Mouse (Mus musculus): ENCODE data around the gene Hdac11. TPM values are rescaled to one million over a fixed set of nuclear protein-coding genes. Genes with fewer than 3 reads are reported as not detected.

Gene Hdac11
- polyA plus RNA-seq, 1 experiment from 2014 or later, result 42.1 TPM

- Histone ChIP-seq H3K9me3 (ENCODE audit: control insufficient read depth, low read length) (no peaks in the 10 kb centered on the region), H3K27ac (replicated peaks; ENCODE audit: low read depth, low read length) (no peak overlapping the region), H3K9ac (replicated peaks; ENCODE audit: low read length) (no peak overlapping the region), H3K36me3 (ENCODE audit: control insufficient read depth, insufficient read depth, low read length) (peaks cover 34% of the 10 kb centered on the region), H3K4me3 (replicated peaks; ENCODE audit: low read depth, low read length) (no peak overlapping the region), H3K27me3 (ENCODE audit: control insufficient read depth, insufficient read depth, low read length) (no peaks in the 10 kb centered on the region), H3K4me2 (ENCODE audit: low read length) (no peak overlapping the region), H3K4me1 (ENCODE audit: control insufficient read depth, insufficient read depth, low read length) (no peaks in the 10 kb centered on the region)
- ATAC-seq (ENCODE audit: low FRiP score, low TSS enrichment) (no peak), DNase-seq (no peak)
- WGBS, result 66% methylated on average over 3 of the region's 3 CpGs
Measured at GRCm38 (mm10) chr6:91167828-91168227, 11.4 kb downstream of the Hdac11 start.

GRCm38 (mm10) chr6:91169129-91169528 lies 12.7 kb downstream of the Hdac11 start:
- no peak overlapping the region for H3K4me3 ChIP-seq (replicated peaks; ENCODE audit: low read depth, low read length)
- 95% methylated on average over 8 of the region's 8 CpGs for WGBS
- no peak for DNase-seq

DNA sequence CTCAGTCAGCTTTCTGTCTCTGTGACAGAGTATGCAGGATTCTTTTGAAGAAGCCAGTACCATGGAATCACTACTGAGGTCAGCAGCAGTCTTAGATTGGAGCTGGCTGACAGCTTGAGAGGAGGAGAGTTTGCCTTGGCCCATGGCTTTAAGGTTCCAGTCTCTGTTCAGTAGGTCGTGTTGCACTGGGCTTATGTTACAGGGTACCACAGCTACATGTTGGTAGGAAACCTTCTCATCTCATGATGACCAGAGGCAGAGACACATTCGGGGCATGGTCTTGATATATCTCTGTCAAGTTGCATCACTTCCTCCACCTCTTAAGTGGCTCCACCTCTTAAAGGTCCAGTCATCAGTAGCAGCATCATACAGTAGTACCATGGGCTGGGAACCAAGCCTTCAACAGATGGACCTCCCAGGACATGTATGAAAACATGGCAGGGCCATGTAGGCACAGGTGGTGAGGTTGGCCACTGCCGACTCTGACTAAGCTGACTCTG lies 15.0 kb downstream of the Hdac11 start:
- Histone ChIP-seq H3K9me3 (ENCODE audit: control insufficient read depth, low read length) (no peaks in the 10 kb centered on the region), H3K4me2 (ENCODE audit: low read length) (no peak overlapping the region), H3K4me3 (replicated peaks; ENCODE audit: low read depth, low read length) (no peak overlapping the region), H3K9ac (replicated peaks; ENCODE audit: low read length) (no peak overlapping the region), H3K4me1 (ENCODE audit: control insufficient read depth, insufficient read depth, low read length) (no peaks in the 10 kb centered on the region), H3K27ac (replicated peaks; ENCODE audit: low read depth, low read length) (no peak overlapping the region), H3K36me3 (ENCODE audit: control insufficient read depth, insufficient read depth, low read length) (peaks cover 46% of the 10 kb centered on the region), H3K27me3 (ENCODE audit: control insufficient read depth, insufficient read depth, low read length) (no peaks in the 10 kb centered on the region)
- DNase-seq (no peak), ATAC-seq (ENCODE audit: low FRiP score, low TSS enrichment) (no peak)
- WGBS, result 80% methylated on average over 3 of the region's 3 CpGs

More at GRCm38 (mm10) chr6:91169129-91169528, 12.7 kb downstream of the Hdac11 start:
- no peaks in the 10 kb centered on the region for H3K4me1 ChIP-seq (ENCODE audit: control insufficient read depth, insufficient read depth, low read length)
- H3K9me3 ChIP-seq (ENCODE audit: control insufficient read depth, low read length), result no peaks in the 10 kb centered on the region
- H3K27ac ChIP-seq (replicated peaks; ENCODE audit: low read depth, low read length), result no peak overlapping the region
- peaks cover 43% of the 10 kb centered on the region for H3K36me3 ChIP-seq (ENCODE audit: control insufficient read depth, insufficient read depth, low read length)
- no peak overlapping the region for H3K9ac ChIP-seq (replicated peaks; ENCODE audit: low read length)
- ATAC-seq (ENCODE audit: low FRiP score, low TSS enrichment), result no peak
- H3K27me3 ChIP-seq (ENCODE audit: control insufficient read depth, insufficient read depth, low read length), result no peaks in the 10 kb centered on the region
- H3K4me2 ChIP-seq (ENCODE audit: low read length), result no peak overlapping the region

- no peak overlapping the region for H3K27ac ChIP-seq (replicated peaks; ENCODE audit: low read depth, low read length)
- H3K4me3 ChIP-seq (replicated peaks; ENCODE audit: low read depth, low read length), result no peak overlapping the region
- H3K27me3 ChIP-seq (ENCODE audit: control insufficient read depth, insufficient read depth, low read length), result no peaks in the 10 kb centered on the region
- no peak for ATAC-seq (ENCODE audit: low FRiP score, low TSS enrichment)
- H3K9ac ChIP-seq (replicated peaks; ENCODE audit: low read length), result no peak overlapping the region
- H3K36me3 ChIP-seq (ENCODE audit: control insufficient read depth, insufficient read depth, low read length), result peaks cover 46% of the 10 kb centered on the region
- H3K9me3 ChIP-seq (ENCODE audit: control insufficient read depth, low read length), result no peaks in the 10 kb centered on the region
- DNase-seq, result no peak
- 82% methylated on average over 2 of the region's 2 CpGs for WGBS
- H3K4me1 ChIP-seq (ENCODE audit: control insufficient read depth, insufficient read depth, low read length), result no peaks in the 10 kb centered on the region
- H3K4me2 ChIP-seq (ENCODE audit: low read length), result no peak overlapping the region
Measured at GRCm38 (mm10) chr6:91172381-91172780, 15.9 kb downstream of the Hdac11 start.

- no peaks in the 10 kb centered on the region for H3K4me1 ChIP-seq (ENCODE audit: control insufficient read depth, insufficient read depth, low read length)
- no peaks in the 10 kb centered on the region for H3K27me3 ChIP-seq (ENCODE audit: control insufficient read depth, insufficient read depth, low read length)
- WGBS, result 51% methylated on average over 7 of the region's 7 CpGs
- no peak overlapping the region for H3K27ac ChIP-seq (replicated peaks; ENCODE audit: low read depth, low read length)
- H3K9ac ChIP-seq (replicated peaks; ENCODE audit: low read length), result no peak overlapping the region
- DNase-seq (peak; percentile 72), ATAC-seq (ENCODE audit: low FRiP score, low TSS enrichment) (peak; percentile 57; the same call in 1 of the 2 replicates)
- H3K9me3 ChIP-seq (ENCODE audit: control insufficient read depth, low read length), result no peaks in the 10 kb centered on the region
- peaks cover 46% of the 10 kb centered on the region for H3K36me3 ChIP-seq (ENCODE audit: control insufficient read depth, insufficient read depth, low read length)
- no peak overlapping the region for H3K4me2 ChIP-seq (ENCODE audit: low read length)
- no peak overlapping the region for H3K4me3 ChIP-seq (replicated peaks; ENCODE audit: low read depth, low read length)
Measured at GRCm38 (mm10) chr6:91173221-91173880, 16.9 kb downstream of the Hdac11 start.

DNA sequence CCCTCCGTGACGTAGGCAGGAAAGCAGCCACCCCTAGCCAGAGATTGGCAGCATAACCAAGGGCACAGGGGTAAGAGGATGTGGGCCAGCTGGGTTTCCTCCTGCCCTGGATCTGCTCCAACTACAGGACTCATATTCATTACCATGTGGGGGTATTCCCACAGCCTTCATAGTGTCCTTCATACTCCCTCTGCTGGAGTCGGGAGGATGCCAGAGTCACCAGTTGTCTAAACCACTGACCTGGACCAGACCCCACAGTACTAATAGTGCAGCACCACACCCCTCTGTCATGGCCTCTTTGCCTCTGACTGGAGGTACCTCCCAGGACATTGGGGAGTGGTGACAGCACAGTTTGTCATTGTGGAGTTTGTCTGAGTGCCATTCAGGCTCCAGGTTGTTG lies 17.7 kb downstream of the Hdac11 start:
- Histone ChIP-seq H3K27ac (replicated peaks; ENCODE audit: low read depth, low read length) (no peak overlapping the region), H3K27me3 (ENCODE audit: control insufficient read depth, insufficient read depth, low read length) (no peaks in the 10 kb centered on the region), H3K4me1 (ENCODE audit: control insufficient read depth, insufficient read depth, low read length) (no peaks in the 10 kb centered on the region), H3K9me3 (ENCODE audit: control insufficient read depth, low read length) (no peaks in the 10 kb centered on the region), H3K9ac (replicated peaks; ENCODE audit: low read length) (no peak overlapping the region), H3K4me2 (ENCODE audit: low read length) (no peak overlapping the region), H3K36me3 (ENCODE audit: control insufficient read depth, insufficient read depth, low read length) (peaks cover 39% of the 10 kb centered on the region), H3K4me3 (replicated peaks; ENCODE audit: low read depth, low read length) (no peak overlapping the region)
- WGBS, result 83% methylated on average over 3 of the region's 3 CpGs
- DNase-seq, result no peak
- no peak for ATAC-seq (ENCODE audit: low FRiP score, low TSS enrichment)

GRCm38 (mm10) chr6:91180767-91181171 lies 24.3 kb downstream of the Hdac11 start:
- Histone ChIP-seq H3K9ac (replicated peaks; ENCODE audit: low read length) (no peak overlapping the region), H3K27me3 (ENCODE audit: control insufficient read depth, insufficient read depth, low read length) (no peaks in the 10 kb centered on the region), H3K36me3 (ENCODE audit: control insufficient read depth, insufficient read depth, low read length) (no peaks in the 10 kb centered on the region), H3K4me3 (replicated peaks; ENCODE audit: low read depth, low read length) (no peak overlapping the region), H3K27ac (replicated peaks; ENCODE audit: low read depth, low read length) (no peak overlapping the region), H3K9me3 (ENCODE audit: control insufficient read depth, low read length) (no peaks in the 10 kb centered on the region), H3K4me2 (ENCODE audit: low read length) (no peak overlapping the region), H3K4me1 (ENCODE audit: control insufficient read depth, insufficient read depth, low read length) (no peaks in the 10 kb centered on the region)
- DNase-seq (no peak), ATAC-seq (ENCODE audit: low FRiP score, low TSS enrichment) (no peak)
- 63% methylated on average over 9 of the region's 9 CpGs for WGBS

GRCm38 (mm10) chr6:91181320-91181719 lies 24.9 kb downstream of the Hdac11 start:
- Histone ChIP-seq H3K4me2 (ENCODE audit: low read length) (no peak overlapping the region), H3K27me3 (ENCODE audit: control insufficient read depth, insufficient read depth, low read length) (no peaks in the 10 kb centered on the region), H3K36me3 (ENCODE audit: control insufficient read depth, insufficient read depth, low read length) (no peaks in the 10 kb centered on the region), H3K4me3 (replicated peaks; ENCODE audit: low read depth, low read length) (no peak overlapping the region), H3K27ac (replicated peaks; ENCODE audit: low read depth, low read length) (no peak overlapping the region), H3K9me3 (ENCODE audit: control insufficient read depth, low read length) (no peaks in the 10 kb centered on the region), H3K4me1 (ENCODE audit: control insufficient read depth, insufficient read depth, low read length) (no peaks in the 10 kb centered on the region), H3K9ac (replicated peaks; ENCODE audit: low read length) (no peak overlapping the region)
- no peak for DNase-seq
- WGBS, result 84% methylated on average over 2 of the region's 2 CpGs
- no peak for ATAC-seq (ENCODE audit: low FRiP score, low TSS enrichment)

DNA sequence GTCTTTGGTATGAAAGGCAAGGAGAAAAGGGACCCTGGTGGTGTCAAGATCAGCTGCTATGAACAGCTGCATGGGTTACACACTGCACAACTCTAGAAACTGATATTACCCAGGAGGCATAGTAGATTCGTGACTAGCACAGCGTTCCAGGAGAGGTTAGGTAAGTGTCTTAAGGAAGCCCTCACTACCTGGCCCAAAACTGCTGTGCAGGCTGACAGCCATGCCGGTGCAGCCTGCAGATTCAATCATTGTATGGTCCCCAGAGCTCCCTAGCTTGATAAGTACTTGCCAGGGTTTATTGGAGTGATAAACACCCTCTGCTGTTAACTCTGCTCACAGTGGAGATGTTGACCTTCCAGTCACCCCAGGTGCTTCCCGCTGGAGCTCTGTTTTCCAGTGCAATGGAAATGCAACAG lies 25.6 kb downstream of the Hdac11 start:
- H3K27ac ChIP-seq (replicated peaks; ENCODE audit: low read depth, low read length), result no peak overlapping the region
- no peak overlapping the region for H3K4me3 ChIP-seq (replicated peaks; ENCODE audit: low read depth, low read length)
- no peak for DNase-seq
- no peak overlapping the region for H3K4me2 ChIP-seq (ENCODE audit: low read length)
- no peaks in the 10 kb centered on the region for H3K36me3 ChIP-seq (ENCODE audit: control insufficient read depth, insufficient read depth, low read length)
- 85% methylated on average over 4 of the region's 4 CpGs for WGBS
- no peak for ATAC-seq (ENCODE audit: low FRiP score, low TSS enrichment)
- H3K9me3 ChIP-seq (ENCODE audit: control insufficient read depth, low read length), result no peaks in the 10 kb centered on the region
- no peaks in the 10 kb centered on the region for H3K4me1 ChIP-seq (ENCODE audit: control insufficient read depth, insufficient read depth, low read length)
- no peaks in the 10 kb centered on the region for H3K27me3 ChIP-seq (ENCODE audit: control insufficient read depth, insufficient read depth, low read length)
- no peak overlapping the region for H3K9ac ChIP-seq (replicated peaks; ENCODE audit: low read length)

Measured in midbrain, embryonic 14.5 days (tissue).